Mouse (Mus musculus) ES-CJ7 (cell line): ENCODE results near the gene 5330417C22Rik.
A peak's percentile ranks its signal among the peaks of the same experiment; 100 is the strongest.
"Not testable (repeated sequence)": the region's sequence is repeated elsewhere in the genome, so short reads cannot be mapped to it uniquely, and the experiment has no call there.

Source experiments
- DNase-seq: peaks from one replicate; pipeline ENCODE4 v3.0.0; 2011; ENCODE audit warnings: low read depth, low spot score

5330417C22Rik gene

GRCm38 (mm10) chr3:108536517-108537260 lies at the start of gene 5330417C22Rik:
TSS of gene 5330417C22Rik (minus strand) at chr3:108536536.
- DNase-seq: peak; percentile 67

GRCm38 (mm10) chr3:108584580-108584979 lies 48.2 kb upstream of the 5330417C22Rik start:
- DNase-seq: no peak

GRCm38 (mm10) chr3:108574018-108574417 lies 37.7 kb upstream of the 5330417C22Rik start:
- DNase-seq: no peak

- DNase-seq: no peak
These were observed 36.1 kb upstream of the 5330417C22Rik start for GRCm38 (mm10) chr3:108572309-108573010.

GRCm38 (mm10) chr3:108571443-108572294 lies 35.3 kb upstream of the 5330417C22Rik start, which contains the start of gene Taf13:
TSS of gene Taf13 (plus strand) at chr3:108571698.
- peak; percentile 97 for DNase-seq

GRCm38 (mm10) chr3:108570813-108571212 lies 34.5 kb upstream of the 5330417C22Rik start:
- no peak for DNase-seq

GRCm38 (mm10) chr3:108569636-108570035 lies 33.3 kb upstream of the 5330417C22Rik start:
- not testable (repeated sequence) for DNase-seq

GRCm38 (mm10) chr3:108567990-108568877 lies 31.9 kb upstream of the 5330417C22Rik start:
- DNase-seq: peak; percentile 25

- peak; percentile 84 for DNase-seq
These were observed 27.0 kb upstream of the 5330417C22Rik start for GRCm38 (mm10) chr3:108563309-108563708.

GRCm38 (mm10) chr3:108562777-108563271 lies 26.5 kb upstream of the 5330417C22Rik start:
- no peak for DNase-seq

- peak; percentile 100 for DNase-seq
These were observed 25.9 kb upstream of the 5330417C22Rik start, which contains the start of gene Tmem167b for GRCm38 (mm10) chr3:108562133-108562730. TSS of gene Tmem167b (minus strand) at chr3:108562466.

- no peak for DNase-seq
These were observed 21.6 kb upstream of the 5330417C22Rik start for GRCm38 (mm10) chr3:108557888-108558287.

GRCm38 (mm10) chr3:108554587-108555312 lies 18.4 kb upstream of the 5330417C22Rik start:
- DNase-seq: peak; percentile 97

- DNase-seq: peak; percentile 54
These were observed 17.8 kb upstream of the 5330417C22Rik start for GRCm38 (mm10) chr3:108554111-108554561.

- no peak for DNase-seq
These were observed 6.0 kb upstream of the 5330417C22Rik start for GRCm38 (mm10) chr3:108542299-108542698.

- DNase-seq: peak; percentile 88
These were observed 967 bp upstream of the 5330417C22Rik start for GRCm38 (mm10) chr3:108537303-108537702.

- DNase-seq: no peak
These were observed 330 bp downstream of the 5330417C22Rik start for GRCm38 (mm10) chr3:108535896-108536516.

GRCm38 (mm10) chr3:108533951-108534350 lies 2.4 kb downstream of the 5330417C22Rik start, which contains the start of gene 1700013F07Rik:
TSS of gene 1700013F07Rik (plus strand) at chr3:108534150.
- DNase-seq: no peak
